Mouse (Mus musculus) kidney, postnatal 25 days (tissue): Measurements from ENCODE around the gene Ctnna3.
A peak's percentile ranks its signal among the peaks of the same experiment; 100 is the strongest.
"Not testable (repeated sequence)": the region's sequence is repeated elsewhere in the genome, so short reads cannot be mapped to it uniquely, and the experiment has no call there.

Source experiments
- DNase-seq, 2 experiments: peaks; one replicate each; pipeline ENCODE4 v3.0.0; 2021; ENCODE audit warnings: mixed read lengths in 2 of 2

Gene Ctnna3

GRCm38 (mm10) chr10:64661190-64661589 is 1231.3 kb downstream of the Ctnna3 start:
- DNase-seq = no peak

GRCm38 (mm10) chr10:64671469-64671868 is 1241.6 kb downstream of the Ctnna3 start:
- no peak for DNase-seq

- DNase-seq = no peak
These were observed 1245.9 kb downstream of the Ctnna3 start for GRCm38 (mm10) chr10:64675796-64676195.

GRCm38 (mm10) chr10:64710017-64710416 is 1280.1 kb downstream of the Ctnna3 start:
- no peak for DNase-seq

GRCm38 (mm10) chr10:64718036-64718435 is 1288.1 kb downstream of the Ctnna3 start:
- no peak for DNase-seq

- no peak for DNase-seq
These were observed 1305.8 kb downstream of the Ctnna3 start for GRCm38 (mm10) chr10:64735692-64736091.

GRCm38 (mm10) chr10:64736616-64737015 is 1306.7 kb downstream of the Ctnna3 start:
- DNase-seq = no peak

GRCm38 (mm10) chr10:64741721-64742120 is 1311.8 kb downstream of the Ctnna3 start:
- not testable (repeated sequence) for DNase-seq

- DNase-seq = not testable (repeated sequence)
These were observed 1314.2 kb downstream of the Ctnna3 start for GRCm38 (mm10) chr10:64744099-64744498.

- no peak for DNase-seq
These were observed 1318.8 kb downstream of the Ctnna3 start for GRCm38 (mm10) chr10:64748651-64749050.

GRCm38 (mm10) chr10:64750791-64751190 is 1320.9 kb downstream of the Ctnna3 start:
- DNase-seq = peak in 1 of 2 experiments; percentile 28

- DNase-seq = no peak
These were observed 1406.4 kb downstream of the Ctnna3 start for GRCm38 (mm10) chr10:64836315-64836714.

- DNase-seq = peak; percentile 46 to 63
These were observed 1431.5 kb downstream of the Ctnna3 start for GRCm38 (mm10) chr10:64861439-64861838.

GRCm38 (mm10) chr10:64870888-64871287 is 1441.0 kb downstream of the Ctnna3 start:
- DNase-seq = no peak

- no peak for DNase-seq
These were observed 1446.6 kb downstream of the Ctnna3 start for GRCm38 (mm10) chr10:64876506-64876905.

GRCm38 (mm10) chr10:64879860-64880259 is 1450.0 kb downstream of the Ctnna3 start:
- no peak for DNase-seq

- no peak for DNase-seq
These were observed 1457.0 kb downstream of the Ctnna3 start for GRCm38 (mm10) chr10:64886946-64887345.

GRCm38 (mm10) chr10:64892458-64892857 is 1462.6 kb downstream of the Ctnna3 start:
- no peak for DNase-seq

GRCm38 (mm10) chr10:64898739-64899138 is 1468.8 kb downstream of the Ctnna3 start:
- no peak for DNase-seq

GRCm38 (mm10) chr10:64901726-64902125 is 1471.8 kb downstream of the Ctnna3 start:
- peak in 1 of 2 experiments; percentile 23 for DNase-seq

GRCm38 (mm10) chr10:64940975-64941374 is 1511.1 kb downstream of the Ctnna3 start:
- DNase-seq = no peak

GRCm38 (mm10) chr10:64958391-64958790 is 1528.5 kb downstream of the Ctnna3 start:
- DNase-seq = peak in 1 of 2 experiments; percentile 3

- no peak for DNase-seq
These were observed 1563.0 kb downstream of the Ctnna3 start for GRCm38 (mm10) chr10:64992871-64993270.

- DNase-seq = no peak
These were observed 1583.6 kb downstream of the Ctnna3 start for GRCm38 (mm10) chr10:65013525-65013924.

GRCm38 (mm10) chr10:65022667-65023066 is 1592.8 kb downstream of the Ctnna3 start:
- no peak for DNase-seq

- not testable (repeated sequence) for DNase-seq
These were observed 1603.6 kb downstream of the Ctnna3 start for GRCm38 (mm10) chr10:65033516-65033915.
